Mouse (Mus musculus): ENCODE results near the gene Retreg2. TPM values are rescaled to one million over a fixed set of nuclear protein-coding genes. Genes with fewer than 3 reads are reported as not detected.
A peak's percentile ranks its signal among the peaks of the same experiment; 100 is the strongest.

Gene Retreg2
- polyA plus RNA-seq, 1 experiment from 2014 or later: 107 TPM

DNA sequence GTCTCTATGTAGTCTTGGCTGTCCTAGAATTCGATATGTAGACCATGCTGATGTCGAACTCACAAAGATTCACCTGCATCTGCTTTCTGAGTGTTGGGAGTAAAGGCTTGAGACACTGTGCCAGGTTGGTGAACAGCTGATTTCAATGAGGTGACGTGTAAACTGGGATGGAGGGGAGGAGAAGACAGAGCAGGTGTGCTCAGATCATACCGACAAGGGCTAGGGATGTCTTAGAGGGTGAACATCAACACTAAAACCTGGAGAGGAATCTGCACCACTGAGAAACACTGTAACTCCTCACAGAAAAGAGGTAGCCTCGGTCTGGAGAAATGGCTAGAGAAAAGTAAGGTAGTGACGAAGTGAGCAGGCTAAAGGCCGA lies 25.5 kb downstream of the Retreg2 start:
- TF ChIP-seq CTCF (IDR thresholded peaks at IDR 0.05): no peak
- ChIA-PET POLR2A (interaction anchor here (0.7 kb wide), 1 partner anchor 421 kb away, joined by 3 read pairs; no protein-coding TSS in a partner anchor), CTCF (interaction anchor here (1.1 to 1.7 kb wide), 2 partner anchors 11 to 12 kb away, joined by 4 read pairs; partner anchors contain the start of gene Abcb6)
- no peaks in the 10 kb centered on the region for H3K27me3 ChIP-seq
- no peak for DNase-seq (ENCODE audit: low read depth, low spot score)
- in situ Hi-C loops (cut with MboI; ENCODE audit: low pct_unique_long_range_greater_than_20kb): no loop called here
- peak; percentile 24 for ATAC-seq

DNA sequence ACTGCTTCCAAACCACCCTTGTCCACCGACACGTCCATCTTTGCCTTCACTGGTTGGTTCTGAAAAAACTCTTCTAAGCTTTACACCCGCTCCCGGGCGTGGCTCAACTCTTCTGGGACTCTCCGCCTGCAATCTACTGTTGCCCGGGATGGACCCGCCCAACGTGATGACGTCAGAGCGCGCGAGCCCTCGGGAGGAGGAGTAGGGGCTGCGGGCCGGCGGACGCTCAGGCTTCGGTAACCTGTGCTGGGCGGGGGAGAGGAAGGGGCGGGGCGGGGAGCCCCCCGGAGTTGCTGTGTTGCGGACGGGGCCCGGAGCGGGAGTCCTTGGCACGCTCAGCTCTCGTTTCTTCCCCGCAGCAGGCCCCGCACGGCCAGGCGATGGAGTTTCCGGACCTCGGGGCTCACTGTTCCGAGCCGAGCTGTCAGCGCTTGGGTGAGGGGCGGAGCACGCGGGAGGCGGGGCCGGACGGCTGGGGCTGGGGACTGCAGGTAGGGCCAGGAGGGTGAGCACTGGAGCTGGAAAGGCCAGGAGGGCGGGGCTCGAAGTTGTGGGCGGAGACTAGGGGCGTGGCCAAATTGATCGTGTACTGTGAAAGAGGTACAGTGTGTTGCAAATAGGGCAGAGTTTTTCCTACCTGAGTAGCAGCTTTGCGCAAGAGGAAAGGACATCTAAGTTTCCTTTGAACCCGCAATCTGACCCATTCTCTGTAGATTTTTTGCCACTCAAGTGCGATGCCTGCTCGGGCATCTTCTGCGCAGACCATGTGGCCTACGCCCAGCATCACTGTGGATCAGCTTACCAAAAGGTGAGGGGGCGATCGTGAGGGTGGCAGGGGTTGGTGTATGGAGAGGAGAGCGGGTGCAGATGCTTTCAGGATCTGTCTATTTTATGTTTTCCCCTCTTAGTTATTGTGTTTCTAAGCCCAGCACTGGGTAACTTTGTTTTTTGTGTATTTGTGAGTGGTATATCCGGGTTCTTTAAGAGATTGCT lies 26.2 kb downstream of the Retreg2 start, which contains the start of gene Zfand2b:
Gene Zfand2b (plus strand): TSS at position 175 of the 993 bp plus-strand sequence.
- CTCF ChIA-PET: interaction anchor here (1.1 to 1.7 kb wide), 2 partner anchors 11 to 12 kb away, joined by 4 read pairs; partner anchors contain the start of gene Abcb6
- DNase-seq (ENCODE audit: low read depth, low spot score): peak; percentile 61
- in situ Hi-C loops (cut with MboI; ENCODE audit: low pct_unique_long_range_greater_than_20kb): no loop called here
- TF ChIP-seq CTCF (IDR thresholded peaks at IDR 0.05): no peak
- POLR2A ChIA-PET: interaction anchor here (0.6 to 1.4 kb wide), 3 partner anchors 9 to 420 kb away, joined by 3 to 5 read pairs (median 3); no protein-coding TSS in a partner anchor
- peak; percentile 93 for ATAC-seq
- H3K27me3 ChIP-seq: no peaks in the 10 kb centered on the region

DNA sequence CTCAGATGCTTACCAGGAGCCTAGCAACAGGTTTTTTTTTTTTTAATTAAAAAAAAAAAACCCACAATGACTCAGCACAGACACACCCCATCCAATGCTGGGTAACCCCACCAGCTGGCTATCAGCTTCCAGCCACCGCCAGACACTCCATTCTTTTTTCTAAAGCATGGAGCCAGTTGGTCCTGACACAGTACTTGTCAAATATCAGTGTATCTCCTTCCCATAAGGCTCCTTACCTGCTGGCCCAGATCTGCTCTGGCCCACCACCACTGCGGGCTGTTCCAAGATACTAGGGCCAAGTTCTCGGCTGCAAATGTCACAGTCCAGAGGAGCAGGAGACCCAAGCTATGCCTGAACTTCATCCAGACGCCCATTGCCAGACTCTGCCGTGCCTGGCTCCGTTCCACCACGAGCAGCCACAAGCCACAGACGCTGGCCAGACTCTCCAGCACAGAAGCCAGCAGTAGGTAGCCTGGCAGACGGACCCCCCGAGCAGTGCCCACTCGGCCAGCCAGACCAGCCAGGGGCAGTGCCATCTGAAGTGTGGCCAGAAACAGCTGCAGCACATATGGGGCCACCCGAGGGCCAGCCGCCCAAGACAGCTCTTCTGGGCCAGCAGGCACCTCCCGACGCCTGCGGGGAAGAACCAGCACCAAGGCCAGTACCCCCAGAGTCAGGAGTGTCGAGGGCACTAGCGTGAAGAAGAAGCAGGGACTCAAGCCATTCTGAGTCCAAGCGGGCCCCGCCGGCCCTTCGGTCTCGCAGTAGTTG lies 36.9 kb downstream of the Retreg2 start:
- no peaks in the 10 kb centered on the region for H3K27me3 ChIP-seq
- in situ Hi-C loops (cut with MboI; ENCODE audit: low pct_unique_long_range_greater_than_20kb): loop anchor here (10.0 kb wide), 1 partner anchor 75 kb away; no protein-coding TSS in a partner anchor
- DNase-seq (ENCODE audit: low read depth, low spot score): peak; percentile 28
- peak; percentile 55 for ATAC-seq
- ChIA-PET POLR2A (interaction anchor here (1.2 to 2.3 kb wide), 2 partner anchors 10 to 11 kb away, joined by 4 to 15 read pairs; partner anchors contain the start of genes Ankzf1 and Atg9a), CTCF (interaction anchor here (0.7 to 3.4 kb wide), 6 partner anchors 9 to 72 kb away, joined by 3 to 10 read pairs (median 4); partner anchors contain the start of gene Zfand2b)
- TF ChIP-seq CTCF (IDR thresholded peaks at IDR 0.05): no peak

DNA sequence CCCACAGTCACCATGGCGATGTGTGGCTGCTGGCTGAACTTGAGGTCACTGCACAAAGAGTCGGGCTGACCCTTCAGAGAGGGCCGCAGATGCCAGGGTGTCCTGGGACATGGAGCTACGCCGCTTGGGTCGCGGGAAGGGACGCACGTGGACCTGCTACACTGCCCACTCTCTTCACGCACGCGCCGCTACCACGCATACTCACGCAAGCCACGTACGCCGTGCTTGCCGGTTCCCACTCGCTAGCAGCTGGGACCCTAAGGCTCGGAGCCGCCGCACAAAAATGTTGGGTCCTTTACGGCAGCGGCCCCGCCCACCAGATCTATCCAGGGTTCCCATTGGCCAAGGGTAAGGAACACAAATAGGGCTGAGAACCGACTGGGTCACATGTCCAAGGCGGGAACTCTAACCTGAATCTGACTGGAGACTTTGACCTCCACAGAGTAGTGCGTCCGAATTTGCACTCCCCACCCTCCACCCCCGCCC lies 37.6 kb downstream of the Retreg2 start, which contains the start of gene Abcb6:
Gene Abcb6 (minus strand): TSS at position 288 of the 486 bp plus-strand sequence.
- H3K27me3 ChIP-seq: no peaks in the 10 kb centered on the region
- ATAC-seq: peak; percentile 77
- DNase-seq (ENCODE audit: low read depth, low spot score): peak; percentile 25
- no peak for TF ChIP-seq CTCF (IDR thresholded peaks at IDR 0.05)
- in situ Hi-C loops (cut with MboI; ENCODE audit: low pct_unique_long_range_greater_than_20kb): loop anchor here (10.0 kb wide), 1 partner anchor 75 kb away; no protein-coding TSS in a partner anchor
- ChIA-PET CTCF (interaction anchor here (0.6 to 1.5 kb wide), 5 partner anchors 10 to 40 kb away, joined by 3 to 4 read pairs (median 3); partner anchors contain the start of gene Zfand2b), POLR2A (interaction anchor here (1.2 to 2.3 kb wide), 2 partner anchors 10 to 11 kb away, joined by 4 to 15 read pairs; partner anchors contain the start of genes Ankzf1 and Atg9a)

DNA sequence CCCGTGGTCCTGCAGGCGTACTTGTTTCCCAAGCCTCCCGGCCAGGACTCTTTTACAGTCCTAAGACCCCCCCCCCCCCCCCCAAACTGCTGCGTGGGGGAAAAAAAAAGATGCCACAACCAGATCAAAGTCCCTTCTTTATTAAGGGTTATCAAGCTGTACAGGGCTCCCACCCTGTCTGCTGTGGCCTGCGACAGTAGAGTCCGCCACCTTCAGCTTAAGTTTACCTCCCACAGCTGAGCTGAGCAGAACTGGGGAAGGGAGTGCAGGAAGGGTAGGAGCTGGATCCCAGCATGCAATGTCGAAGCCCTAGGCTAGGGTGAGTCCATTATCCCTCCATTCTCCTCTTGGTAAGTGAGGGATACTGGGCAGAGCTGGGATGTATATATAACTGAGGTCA lies 38.2 kb downstream of the Retreg2 start:
- in situ Hi-C loops (cut with MboI; ENCODE audit: low pct_unique_long_range_greater_than_20kb): loop anchor here (10.0 kb wide), 1 partner anchor 74 kb away; no protein-coding TSS in a partner anchor
- CTCF ChIA-PET: interaction anchor here (0.6 kb wide), 1 partner anchor 12 kb away, joined by 3 read pairs; no protein-coding TSS in a partner anchor
- POLR2A ChIA-PET: interaction anchor here (0.7 to 2.3 kb wide), 3 partner anchors 10 to 71 kb away, joined by 3 to 15 read pairs (median 11); partner anchors contain the start of genes Ankzf1 and Atg9a
- ATAC-seq (no peak), DNase-seq (ENCODE audit: low read depth, low spot score) (no peak)
- no peak for TF ChIP-seq CTCF (IDR thresholded peaks at IDR 0.05)
- no peaks in the 10 kb centered on the region for H3K27me3 ChIP-seq

DNA sequence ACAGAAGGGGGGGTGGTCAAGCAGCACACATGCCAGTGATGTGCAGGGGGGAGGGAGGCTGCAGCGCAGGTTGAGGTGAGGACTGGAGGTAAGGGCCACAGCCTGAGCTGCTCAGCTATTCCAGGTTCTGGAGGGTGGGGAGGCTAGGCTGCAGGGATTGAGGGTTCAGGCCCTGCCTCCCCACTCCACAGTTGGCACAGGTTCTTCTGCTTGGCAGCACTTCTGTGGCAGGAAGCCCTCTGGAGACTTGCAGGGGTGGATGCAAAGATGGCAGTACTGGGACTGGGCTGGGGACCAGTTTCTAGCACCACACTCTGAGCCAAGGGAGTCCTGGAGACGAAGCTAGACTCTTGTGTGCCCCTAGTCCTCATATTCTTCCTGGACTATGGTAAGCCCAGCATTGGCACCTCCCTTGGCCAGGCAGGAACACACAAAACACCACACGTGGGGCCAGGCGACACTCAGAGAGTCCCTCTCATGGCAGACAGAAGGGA lies 38.8 kb downstream of the Retreg2 start:
- POLR2A ChIA-PET: interaction anchor here (0.7 to 2.3 kb wide), 4 partner anchors 9 to 70 kb away, joined by 3 to 15 read pairs (median 7); partner anchors contain the start of genes Ankzf1 and Atg9a
- no peaks in the 10 kb centered on the region for H3K27me3 ChIP-seq
- TF ChIP-seq CTCF (IDR thresholded peaks at IDR 0.05): no peak
- ATAC-seq (no peak), DNase-seq (ENCODE audit: low read depth, low spot score) (no peak)
- CTCF ChIA-PET: no interaction called here
- in situ Hi-C loops (cut with MboI; ENCODE audit: low pct_unique_long_range_greater_than_20kb): loop anchor here (10.0 kb wide), 1 partner anchor 73 kb away; no protein-coding TSS in a partner anchor

DNA sequence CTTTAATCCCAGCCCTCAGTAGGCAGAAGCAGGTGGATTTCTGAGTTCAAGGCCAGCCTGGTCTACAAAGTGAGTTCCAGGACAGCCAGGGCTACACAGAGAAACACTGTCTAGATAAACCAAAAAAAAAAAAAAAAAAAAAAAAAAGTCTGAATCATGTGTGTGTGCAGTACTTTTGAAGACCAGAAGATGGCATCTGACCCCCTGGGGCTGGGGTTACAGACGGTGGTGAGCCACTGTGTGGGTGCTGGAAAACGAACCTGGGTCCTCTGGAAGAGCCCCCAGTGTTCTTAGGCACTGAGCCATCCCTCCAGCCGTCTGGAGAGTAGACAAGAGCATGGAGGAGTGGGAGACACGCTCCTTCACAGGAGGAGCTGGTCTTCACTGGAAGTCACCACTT lies 39.6 kb downstream of the Retreg2 start:
- ChIA-PET CTCF (no interaction called here), POLR2A (interaction anchor here (1.3 kb wide), 1 partner anchor 8 kb away, joined by 3 read pairs; no protein-coding TSS in a partner anchor)
- no peaks in the 10 kb centered on the region for H3K27me3 ChIP-seq
- no peak for TF ChIP-seq CTCF (IDR thresholded peaks at IDR 0.05)
- in situ Hi-C loops (cut with MboI; ENCODE audit: low pct_unique_long_range_greater_than_20kb): loop anchor here (10.0 kb wide), 1 partner anchor 73 kb away; no protein-coding TSS in a partner anchor
- ATAC-seq (no peak), DNase-seq (ENCODE audit: low read depth, low spot score) (no peak)

DNA sequence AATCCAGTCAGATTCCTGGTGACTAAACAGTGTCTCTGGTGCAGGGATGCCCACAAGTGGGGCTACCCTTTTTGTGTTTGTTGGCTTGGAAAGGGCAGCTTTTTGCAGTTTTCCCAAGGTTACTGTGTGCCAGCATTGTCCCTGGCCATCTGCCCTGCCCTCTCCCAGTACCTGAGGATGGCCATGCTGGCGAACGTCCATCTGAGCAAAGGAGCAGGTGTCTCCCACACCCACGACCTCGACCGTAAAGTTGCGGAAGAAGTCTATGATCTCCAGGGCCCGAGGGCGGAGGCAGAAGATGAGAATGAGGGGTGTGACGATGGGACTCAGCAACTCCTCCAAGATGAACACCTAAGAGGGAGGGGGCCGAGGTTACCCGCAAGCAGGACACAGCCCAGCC lies 42.9 kb downstream of the Retreg2 start:
- ChIA-PET POLR2A (no interaction called here), CTCF (no interaction called here)
- in situ Hi-C loops (cut with MboI; ENCODE audit: low pct_unique_long_range_greater_than_20kb): loop anchor here (10.0 kb wide), 1 partner anchor 69 kb away; no protein-coding TSS in a partner anchor
- H3K27me3 ChIP-seq: no peaks in the 10 kb centered on the region
- ATAC-seq: no peak
- DNase-seq (ENCODE audit: low read depth, low spot score): no peak
- TF ChIP-seq CTCF (IDR thresholded peaks at IDR 0.05): no peak

DNA sequence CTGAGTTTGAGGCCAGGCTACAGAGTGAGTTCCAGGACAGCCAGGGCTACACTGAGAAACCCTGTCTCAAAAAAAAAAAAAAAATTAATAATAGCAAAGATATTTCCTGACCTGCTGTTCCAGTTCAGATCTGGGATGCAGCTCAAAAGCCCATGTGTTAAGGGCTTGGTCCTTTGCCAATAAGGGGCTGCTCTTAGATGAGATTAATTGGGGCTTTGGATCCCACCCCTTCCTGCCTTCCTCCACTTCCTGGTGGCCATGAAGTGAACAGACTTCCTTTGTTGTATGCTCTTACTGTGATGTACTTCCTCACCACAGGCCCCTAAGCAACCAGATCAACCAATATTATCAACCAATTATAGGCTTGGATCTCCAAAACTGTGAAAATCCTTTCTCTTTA lies 44.5 kb downstream of the Retreg2 start:
- CTCF ChIA-PET: interaction anchor here (1.1 kb wide), 1 partner anchor 10 kb away, joined by 3 read pairs; no protein-coding TSS in a partner anchor
- in situ Hi-C loops (cut with MboI; ENCODE audit: low pct_unique_long_range_greater_than_20kb): loop anchor here (10.0 kb wide), 1 partner anchor 68 kb away; no protein-coding TSS in a partner anchor
- no peak for ATAC-seq
- H3K27me3 ChIP-seq: no peaks in the 10 kb centered on the region
- POLR2A ChIA-PET: no interaction called here
- TF ChIP-seq CTCF (IDR thresholded peaks at IDR 0.05): no peak
- DNase-seq (ENCODE audit: low read depth, low spot score): no peak
